Mouse (Mus musculus) ovary, adult 18-20 months (tissue): Measurements from ENCODE around the gene Npas1.

Source experiments
- DNase-seq: peaks from one replicate; pipeline ENCODE4 v3.0.0; 2022; ENCODE audit warnings: low spot score, mixed read lengths

Gene Npas1

DNA sequence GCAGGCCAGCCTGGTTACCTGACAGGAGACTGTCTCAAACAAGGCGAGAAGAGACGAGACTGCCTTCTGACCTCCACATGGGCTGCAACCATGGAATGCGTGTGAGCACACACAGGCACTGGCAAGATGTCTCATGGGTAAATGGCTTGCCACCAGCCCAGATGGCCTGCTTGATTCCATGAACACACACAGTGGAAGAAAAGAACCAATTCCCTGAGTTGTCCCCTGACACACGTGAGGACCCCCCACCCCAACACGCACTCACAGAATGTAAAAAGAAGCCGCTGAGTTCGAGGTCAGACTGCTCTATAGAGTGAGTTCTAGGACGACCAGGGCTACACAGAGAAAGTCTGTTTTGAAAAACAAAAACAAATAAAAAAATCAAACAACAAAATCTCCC is at the start of gene Npas1:
Gene Npas1, minus strand, starts transcription at position 101 of the 400 bp plus-strand sequence.
- DNase-seq: no peak

DNA sequence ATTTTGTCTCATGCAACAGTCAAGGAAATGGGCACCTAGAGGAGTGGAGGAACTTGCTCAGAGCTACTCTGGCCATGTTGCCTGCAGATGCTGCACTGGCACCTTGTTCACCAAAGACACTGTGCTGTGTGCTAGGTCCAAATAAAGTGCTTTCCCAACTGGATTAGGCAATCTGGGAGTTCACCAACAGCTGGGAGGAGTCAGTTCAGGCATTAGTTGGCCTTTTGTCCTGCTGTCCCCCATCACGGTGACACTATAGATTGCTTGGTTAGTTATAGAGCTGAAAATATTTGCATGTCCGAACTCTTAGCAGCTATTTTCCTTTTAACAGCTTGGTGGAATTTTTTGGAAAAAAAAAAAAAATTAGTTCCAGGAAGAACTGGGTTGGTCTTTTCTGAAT is 48.5 kb upstream of the Npas1 start:
- DNase-seq: no peak

DNA sequence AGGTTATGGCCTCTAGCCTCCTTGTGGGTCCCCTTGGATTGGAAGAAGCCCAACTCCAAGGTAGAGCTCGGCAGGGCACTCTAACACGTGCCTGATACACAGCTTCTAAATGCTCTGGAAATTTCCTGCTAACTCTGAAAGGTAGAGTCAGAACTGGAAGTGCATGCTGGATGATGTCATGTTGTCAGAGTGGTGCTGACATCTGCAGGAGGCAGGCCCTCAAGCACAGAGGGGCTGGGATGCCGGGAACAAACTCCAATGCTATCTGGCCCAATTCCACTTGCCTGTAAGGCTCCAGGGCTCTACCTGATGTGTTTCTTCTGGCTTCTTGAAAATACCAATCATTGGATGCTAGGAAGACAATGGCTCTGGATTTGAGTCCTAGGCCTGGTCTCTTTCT is 47.9 kb upstream of the Npas1 start:
- no peak for DNase-seq

DNA sequence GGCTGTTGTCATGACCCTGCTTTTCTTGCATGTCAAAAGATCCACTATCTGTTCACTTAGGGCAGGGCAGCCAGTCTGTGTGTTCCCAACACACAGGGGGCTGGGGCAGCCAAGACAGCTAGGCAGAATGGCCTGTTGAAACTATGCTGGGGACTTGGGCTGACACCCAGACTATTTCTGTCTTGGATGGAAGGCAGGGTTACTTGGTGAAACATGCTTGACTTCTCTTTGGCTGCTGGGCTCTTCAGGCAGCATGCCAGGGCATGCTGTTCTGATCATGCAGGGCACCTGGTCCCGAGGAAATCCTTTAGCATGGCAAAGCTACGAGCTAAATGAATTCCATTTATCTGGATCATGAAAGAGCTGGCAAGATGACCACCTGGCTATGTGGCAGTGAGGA is 46.8 kb upstream of the Npas1 start:
- DNase-seq: no peak

DNA sequence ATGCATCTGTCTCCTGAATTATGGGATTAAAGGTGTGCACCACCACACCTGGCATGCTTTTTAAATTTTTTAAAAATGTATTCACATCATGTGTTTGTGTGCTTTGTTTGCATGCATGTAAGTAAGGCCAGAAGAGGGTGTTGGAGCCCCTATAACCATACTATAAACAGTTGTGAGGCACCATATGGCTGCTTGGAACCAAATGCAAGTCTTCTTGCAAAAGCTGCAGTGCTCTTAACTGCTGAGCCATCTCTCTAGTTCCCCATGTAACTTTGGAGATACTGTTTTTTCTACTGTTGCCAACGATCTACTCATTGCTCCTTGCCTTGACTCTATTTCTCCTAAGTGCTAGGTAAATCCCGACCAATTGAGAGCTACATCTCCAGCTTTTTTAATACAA is 41.8 kb upstream of the Npas1 start:
- DNase-seq: no peak

DNA sequence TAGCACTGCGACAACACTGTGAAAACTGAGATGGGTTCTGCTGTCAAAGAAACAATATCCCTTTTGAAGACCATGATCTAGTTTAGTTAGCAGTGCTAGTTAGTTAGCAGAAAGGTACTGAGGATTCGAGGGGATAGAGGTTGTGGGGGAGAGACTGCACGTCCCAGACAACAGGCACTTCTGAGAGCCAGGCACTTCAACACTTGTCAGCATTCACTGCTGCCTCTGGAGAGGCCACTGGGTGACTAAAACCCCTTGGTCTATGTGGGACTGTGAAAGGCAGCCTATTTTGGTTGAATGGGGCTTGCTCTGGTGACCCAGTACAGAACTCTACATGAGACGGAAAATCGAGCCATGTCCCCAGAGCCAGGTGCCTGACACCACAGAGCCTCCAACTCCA is 39.7 kb upstream of the Npas1 start:
- no peak for DNase-seq

DNA sequence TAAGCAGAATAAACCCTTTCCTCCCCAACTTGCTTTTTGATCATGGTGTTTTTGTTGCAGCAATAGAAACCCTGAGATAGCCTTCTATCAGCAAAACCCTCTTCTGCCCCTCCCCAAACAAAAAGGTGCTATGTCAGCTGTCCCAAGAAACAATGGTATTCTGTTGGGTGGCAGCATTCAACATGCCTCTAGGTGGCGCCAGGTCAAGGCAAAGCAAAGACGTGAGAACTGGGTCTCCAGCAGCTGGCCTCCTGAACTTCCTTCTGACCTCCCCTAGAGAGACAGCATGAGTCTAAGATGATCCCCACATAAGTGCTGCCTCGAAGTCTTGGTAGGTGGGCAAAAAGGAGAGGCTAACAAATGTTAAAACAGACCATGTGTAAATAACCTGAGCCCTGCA is 29.8 kb upstream of the Npas1 start:
- DNase-seq: no peak

DNA sequence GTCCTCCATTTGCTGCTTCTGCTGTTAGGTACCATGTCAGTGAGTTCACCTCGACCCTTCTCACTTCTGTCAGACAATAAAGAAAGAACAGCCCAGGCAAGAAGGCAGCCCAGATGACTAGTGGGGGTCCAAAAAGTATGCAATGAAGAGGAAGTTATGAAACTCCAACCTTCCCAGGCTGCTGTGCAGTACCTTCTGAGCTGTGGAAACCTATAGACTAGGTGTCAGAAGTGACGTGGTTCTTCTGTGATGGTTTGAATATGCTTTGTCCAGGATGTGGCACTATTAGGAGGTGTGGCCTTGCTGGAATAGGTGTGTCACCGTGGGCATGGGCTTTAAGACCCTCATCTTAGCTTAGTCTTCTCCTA is 27.7 kb upstream of the Npas1 start:
- DNase-seq: no peak

DNA sequence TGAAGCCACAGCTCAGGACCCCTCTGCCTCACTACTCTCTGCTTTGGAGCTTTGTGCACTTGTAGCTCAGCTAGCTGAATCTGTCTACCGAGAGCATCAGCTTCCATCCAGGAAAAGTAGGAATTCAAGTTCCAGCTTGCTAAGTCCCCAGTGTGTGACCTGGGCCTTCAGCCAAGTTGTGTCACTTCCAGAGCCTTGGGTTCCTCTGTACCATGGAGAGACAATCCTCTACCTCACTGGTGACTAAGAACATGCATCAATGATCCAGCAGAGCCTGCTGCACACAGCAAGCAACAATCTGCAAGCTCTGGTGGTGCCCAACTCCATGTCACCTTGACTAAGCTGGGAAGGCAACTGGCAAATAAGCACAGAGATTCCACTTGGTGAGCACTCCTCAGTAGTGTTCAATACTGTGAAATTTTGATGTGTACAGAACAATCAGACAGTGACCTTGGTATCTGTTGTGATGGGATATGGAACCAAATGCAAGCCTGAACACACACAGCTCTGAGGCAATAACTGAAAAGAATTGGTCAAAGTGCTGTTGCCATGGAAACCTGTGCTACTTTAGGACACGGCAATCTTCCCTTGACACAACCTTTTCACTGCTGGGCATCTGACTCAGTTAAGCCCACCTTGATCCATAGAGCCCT is 27.2 kb upstream of the Npas1 start:
- no peak for DNase-seq

DNA sequence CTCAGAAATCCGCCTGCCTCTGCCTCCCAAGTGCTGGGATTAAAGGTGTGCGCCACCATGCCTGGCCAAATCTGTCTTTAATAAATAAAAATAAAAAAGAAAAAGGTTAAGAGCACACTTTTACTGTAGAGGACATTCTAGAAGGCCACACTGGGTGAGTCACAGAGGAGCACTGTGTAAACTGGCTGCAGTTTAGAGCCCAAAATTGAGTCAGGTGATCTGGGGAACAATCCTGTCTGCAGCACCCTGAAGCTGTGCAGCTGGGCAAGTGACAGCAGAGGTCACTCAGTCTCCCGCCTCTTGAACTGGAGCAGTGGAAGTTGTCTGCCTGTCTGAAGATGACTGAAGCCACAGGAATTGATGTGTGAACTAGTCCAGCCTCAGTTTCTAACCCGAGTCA is 24.0 kb upstream of the Npas1 start:
- DNase-seq: no peak

DNA sequence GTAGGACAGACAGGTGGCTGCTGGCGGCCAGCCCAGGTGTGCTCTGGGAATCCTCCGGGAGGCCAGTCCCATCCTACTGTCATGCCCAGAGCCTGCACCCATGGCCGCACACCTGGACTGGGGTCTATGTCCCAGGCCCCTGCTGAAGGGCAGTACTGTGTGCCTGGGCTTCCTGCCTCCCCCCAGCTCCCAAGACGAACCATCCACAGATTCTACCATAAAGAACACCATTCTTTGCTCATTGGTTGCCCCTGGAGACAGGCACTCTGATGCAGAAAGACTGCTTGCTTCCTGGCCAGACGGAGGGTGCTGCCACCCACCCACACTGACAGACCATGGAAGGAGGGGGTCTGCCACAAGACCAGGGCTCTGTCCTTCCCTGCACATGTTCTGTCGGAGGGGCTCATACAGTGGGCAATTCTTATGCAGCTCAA is 22.2 kb upstream of the Npas1 start:
- DNase-seq: no peak

DNA sequence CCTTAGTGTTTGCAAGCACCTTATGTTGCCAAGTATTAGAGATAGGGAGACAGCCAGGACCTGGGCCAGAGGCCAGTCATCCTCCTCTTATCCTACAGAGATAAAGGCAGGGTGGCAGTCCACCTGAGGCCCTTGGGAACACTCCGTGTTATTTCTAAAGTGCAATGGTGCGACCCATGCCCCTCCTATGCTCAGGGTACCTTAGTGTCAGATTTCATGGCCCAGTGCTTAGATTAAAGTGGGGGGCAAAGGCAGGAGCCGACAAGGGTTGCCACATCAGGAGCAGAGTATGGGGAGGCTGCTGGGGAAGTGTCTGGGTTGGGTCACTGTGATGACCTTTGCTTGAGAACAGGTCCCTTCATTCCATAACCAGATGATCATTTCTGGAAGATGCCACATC is 18.7 kb upstream of the Npas1 start:
- DNase-seq: no peak

DNA sequence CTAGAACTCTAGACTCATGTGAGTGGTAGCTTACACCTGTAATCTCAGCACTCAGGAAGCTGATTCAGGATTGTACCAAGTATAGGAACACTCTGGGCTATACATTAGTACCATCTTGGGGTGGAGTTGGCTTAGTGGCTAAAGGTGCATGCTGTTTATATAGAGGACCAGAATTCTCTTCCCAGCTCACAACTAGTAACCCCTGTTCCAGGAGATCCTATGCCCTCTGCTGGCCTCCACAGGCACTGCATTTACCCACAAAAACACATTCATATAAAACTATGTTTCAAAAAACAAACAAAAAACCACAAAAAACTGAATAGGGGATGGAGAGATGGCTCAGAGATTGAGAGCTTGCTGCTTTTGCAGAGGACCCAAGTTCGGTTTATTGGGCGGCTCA is 15.8 kb upstream of the Npas1 start:
- no peak for DNase-seq

DNA sequence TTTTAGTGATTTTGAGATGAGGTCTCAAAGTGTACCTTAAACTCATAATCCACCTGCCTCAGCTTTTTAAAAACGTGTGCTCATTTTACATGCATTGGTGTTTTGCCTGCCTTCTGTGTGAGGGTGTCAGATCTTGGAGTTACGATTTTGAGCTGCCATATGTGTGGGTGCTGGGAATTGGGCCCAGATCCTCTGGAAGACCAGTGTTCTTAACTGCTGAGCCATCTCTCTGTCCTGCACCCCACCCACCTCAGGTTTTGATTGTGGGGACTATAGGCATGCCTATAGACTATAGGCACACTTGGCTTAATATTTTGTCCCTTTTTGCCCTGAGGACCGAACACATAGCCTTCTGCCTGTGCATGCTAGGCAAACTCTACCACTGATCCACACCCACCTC is 14.7 kb upstream of the Npas1 start:
- no peak for DNase-seq

DNA sequence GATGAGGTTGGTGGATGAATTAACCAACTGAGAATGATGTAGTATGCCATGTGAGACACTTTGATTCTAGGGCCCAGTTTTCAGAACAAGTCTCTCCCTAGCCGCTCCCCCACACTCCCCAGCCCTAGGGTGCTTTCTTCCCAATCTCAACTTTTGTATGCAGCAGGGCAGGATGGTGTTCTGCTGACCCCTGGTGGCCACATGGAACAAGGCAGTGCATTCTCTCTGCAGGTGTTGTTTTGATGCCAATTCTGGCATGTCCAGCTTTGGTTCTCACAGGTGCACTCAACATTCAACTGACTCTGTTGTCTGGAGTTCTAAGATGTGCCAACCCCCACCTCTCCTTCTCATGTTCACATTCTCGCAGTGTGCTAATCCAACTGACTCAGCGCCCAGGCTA is 14.2 kb upstream of the Npas1 start:
- no peak for DNase-seq

DNA sequence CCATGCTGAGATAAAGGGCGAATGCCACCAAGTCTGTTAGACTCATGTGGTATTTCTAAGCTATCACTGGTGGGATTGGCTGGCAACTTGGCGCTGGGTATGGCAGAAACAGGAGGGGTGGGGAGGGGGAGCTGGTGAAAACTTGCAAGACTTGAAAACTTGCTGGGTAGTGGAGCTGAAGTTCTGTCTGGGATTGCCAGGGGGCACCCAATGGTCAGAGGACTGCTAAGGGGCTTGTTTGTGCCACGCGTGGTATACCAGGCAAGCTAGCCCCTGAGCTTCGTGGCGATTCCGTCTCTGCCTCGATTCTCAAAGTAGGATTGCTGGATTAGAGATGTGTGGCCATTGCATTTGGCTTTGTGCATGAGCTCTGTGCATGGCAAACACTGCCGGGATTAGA is 12.4 kb upstream of the Npas1 start:
- no peak for DNase-seq

DNA sequence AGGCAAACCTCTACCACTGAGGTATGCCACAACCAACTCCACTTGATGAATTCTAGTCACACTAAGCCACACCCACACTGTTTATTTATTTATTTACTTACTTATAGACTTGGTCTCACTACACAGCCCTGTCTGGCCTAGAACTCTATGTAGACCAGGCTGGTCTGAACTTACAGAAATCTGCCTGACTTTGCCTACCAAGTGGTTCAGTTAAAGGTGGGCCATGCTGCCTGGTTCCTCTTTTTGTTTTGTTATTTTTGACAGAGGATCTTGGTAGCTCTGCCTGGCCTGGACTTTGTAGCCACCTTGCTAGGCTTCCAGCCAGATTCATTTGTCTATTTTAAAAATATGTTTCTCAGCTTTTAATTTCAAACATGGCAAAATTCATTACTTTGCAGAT is 11.3 kb upstream of the Npas1 start:
- no peak for DNase-seq

DNA sequence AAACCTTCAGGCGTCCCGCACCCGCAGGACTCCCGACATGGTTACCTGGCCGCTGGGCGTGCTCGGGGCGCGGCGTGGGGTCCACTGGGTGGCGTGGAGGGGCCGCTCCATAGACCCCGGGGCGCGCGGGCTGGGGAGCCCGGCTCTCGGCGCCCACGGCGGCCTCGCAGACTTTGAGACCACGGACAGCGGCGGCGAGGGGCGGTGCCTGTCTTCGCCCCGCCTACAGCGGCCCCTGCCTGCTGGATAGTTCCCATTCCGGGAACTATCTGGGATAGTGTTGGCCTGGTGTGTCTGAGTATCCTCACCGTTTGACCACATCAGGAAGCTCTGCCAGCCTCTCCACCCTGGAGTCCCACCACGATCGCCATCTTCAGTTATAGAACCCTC is 933 bp downstream of the Npas1 start:
- no peak for DNase-seq

DNA sequence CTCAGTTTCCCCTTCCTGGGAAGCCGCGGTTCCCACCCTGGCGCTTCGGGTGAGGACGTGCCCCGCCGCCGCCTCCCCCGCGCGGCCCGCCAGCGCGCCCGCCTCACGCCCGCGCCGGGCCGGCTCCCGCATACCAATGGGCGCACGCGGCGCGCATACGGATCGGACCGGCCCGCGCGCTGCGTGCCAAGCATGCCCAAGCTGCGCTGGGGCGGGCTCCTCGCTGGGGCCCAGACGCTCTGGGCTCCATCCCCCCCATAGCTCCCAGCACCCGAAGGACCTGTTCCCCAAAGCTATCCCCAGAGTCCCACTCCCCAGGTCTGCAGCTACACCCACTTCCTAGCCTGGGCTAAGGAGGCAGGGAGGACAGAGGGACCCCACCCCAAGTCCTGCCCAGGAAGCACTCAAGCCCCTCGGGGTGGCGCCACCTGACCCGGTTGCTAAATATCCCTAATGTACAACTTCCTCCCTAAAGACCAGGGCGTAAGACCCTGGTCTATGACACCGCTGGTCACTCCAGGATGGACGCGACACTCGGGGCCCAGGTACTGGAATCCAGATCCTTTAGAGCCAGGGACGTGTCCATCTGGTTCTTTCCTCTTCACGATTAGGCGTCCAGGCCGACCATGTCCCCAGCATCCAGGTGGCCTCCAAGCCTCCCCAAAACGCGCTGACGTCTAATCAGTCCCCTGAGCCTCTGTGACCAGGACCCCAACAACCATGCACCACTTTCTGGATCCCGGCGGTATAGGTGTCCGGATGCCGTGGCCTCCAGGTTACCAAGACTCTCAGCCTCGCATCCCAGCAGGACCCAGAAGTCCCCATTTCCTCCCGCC is 1.5 kb downstream of the Npas1 start:
- no peak for DNase-seq

DNA sequence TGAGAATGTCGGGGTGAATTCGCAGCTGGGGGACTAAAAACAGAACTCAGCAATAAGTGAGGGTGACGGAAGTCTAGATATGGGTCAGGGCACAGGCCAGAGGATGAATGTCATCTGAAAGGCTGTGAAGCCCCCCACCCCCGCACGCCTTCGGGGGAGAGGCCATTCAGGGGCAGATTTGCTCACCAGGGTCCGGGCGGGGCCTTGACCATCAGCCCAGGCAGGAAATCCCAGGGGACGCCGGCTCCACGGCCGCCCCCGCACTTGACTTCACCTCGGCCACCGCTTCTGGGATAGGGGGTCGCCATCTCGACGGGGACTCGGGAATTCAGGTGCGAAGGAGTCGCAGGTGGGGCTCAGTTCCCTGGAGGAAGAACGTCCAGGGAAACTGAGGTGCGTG is 2.2 kb downstream of the Npas1 start:
- DNase-seq: no peak

DNA sequence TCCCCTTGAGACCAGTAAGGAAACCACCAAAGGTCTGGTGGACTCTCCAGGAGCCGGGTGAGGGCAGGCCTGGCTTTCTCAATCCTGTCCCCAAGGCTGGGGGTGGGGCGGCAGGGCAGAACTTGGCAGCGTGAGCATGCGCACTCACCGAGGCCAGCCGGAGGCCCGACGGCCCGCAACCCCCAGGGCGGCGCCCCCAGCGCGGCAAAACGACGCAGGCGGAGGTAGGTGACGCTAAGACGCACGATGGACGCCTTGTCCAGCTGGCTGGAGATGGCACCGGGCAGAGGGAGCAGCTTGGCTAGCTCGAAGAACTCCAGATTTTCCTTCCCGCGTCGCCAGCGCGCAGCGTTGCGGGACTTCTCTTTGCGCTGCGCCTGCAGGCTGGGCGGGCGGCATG is 3.1 kb downstream of the Npas1 start:
- no peak for DNase-seq

DNA sequence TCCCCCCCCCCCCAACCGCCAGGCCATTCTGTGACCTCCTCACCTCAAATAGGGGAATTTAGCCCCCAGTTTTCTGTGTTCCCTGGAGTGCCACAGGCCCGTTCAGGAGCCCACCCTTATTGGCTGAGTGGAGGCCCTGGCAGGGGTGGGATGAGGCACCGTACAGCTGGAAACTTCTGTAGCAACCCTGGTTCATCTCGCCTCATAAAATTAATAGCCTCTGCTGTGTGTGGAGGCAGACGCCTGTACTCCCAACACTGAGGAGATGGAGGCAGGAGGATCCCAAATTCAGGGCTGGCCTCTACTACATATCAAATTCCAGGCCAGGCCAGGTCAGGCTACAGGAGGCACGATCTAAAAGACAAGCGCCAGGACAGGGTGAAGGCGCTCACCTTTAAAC is 3.7 kb downstream of the Npas1 start:
- DNase-seq: no peak

DNA sequence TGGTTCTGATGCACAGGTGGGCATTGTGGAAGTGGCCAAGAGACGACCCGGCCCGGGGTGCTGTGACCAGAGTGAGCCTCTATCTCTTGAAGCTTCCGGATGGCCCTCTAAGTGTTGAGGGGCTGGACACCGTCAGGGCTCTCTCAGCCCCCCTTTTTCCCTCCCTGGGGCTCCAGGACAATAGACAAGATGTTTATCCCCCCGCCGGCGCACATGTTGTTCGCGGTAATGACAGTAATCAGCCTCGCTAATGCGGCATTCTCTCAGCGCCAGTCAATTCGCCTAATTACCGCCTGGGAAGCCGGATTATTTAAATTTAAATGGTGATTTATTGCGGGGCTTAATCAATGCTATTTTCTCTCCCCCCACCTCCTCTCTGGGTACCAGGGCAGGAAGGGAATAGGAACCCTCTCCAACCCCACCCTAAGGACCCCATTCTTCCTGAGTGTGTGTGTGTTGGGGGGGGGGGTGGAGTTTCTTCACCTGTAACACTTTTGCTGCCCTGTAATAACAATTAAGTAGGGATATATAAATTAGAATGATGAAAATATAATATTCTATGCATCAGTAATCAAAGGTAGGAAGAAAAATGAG is 5.3 kb downstream of the Npas1 start:
- no peak for DNase-seq

DNA sequence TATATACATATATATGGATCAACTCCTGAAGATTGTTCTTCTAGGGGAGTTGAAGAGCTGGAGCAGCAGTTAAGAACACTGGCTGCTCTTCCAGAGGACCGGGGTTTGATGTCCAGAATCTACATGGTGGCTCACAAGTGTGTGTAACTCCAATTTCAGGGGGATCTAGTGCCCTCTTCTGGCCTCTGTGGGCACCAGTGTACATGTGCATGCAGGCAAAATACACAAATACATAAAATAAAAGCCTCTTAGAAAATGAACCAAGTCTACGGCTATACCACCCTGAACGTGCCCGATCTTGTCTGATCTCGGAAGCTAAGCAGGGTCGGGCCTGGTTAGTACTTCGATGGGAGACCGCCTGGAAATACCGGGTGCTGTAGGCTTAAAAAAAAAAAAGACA is 6.0 kb downstream of the Npas1 start:
- DNase-seq: no peak
